Mouse (Mus musculus): ENCODE measurements around the gene Camk2d. TPM values are rescaled to one million over a fixed set of nuclear protein-coding genes. Genes with fewer than 3 reads are reported as not detected.

Camk2d gene
- polyA plus RNA-seq, 1 experiment from 2014 or later: 42.6 TPM

- no peak overlapping the region for H3K4me2 ChIP-seq (replicated peaks; ENCODE audit: low read depth)
- ATAC-seq: no peak
- 0 out of 2 replicates have a peak, but pooled peaks cover 2% of the 10 kb centered on the region for H3K9me3 ChIP-seq (ENCODE audit: control insufficient read depth)
- no peak overlapping the region for H3K4me3 ChIP-seq (ENCODE audit: low read depth, low read length)
- no peak overlapping the region for H3K9ac ChIP-seq (ENCODE audit: low read depth, low read length)
- TF ChIP-seq CTCF (IDR thresholded peaks at IDR 0.05; ENCODE audit: low read depth): no peak
- 63% methylated on average over 6 of the region's 6 CpGs for WGBS
- 0 out of 2 replicates have a peak, but pooled peaks cover 3% of the 10 kb centered on the region for H3K4me1 ChIP-seq (replicated peaks; ENCODE audit: control insufficient read depth, insufficient read depth, low read length)
- peaks cover 4% of the 10 kb centered on the region; the same call in 1 of the 2 replicates for H3K36me3 ChIP-seq (ENCODE audit: control insufficient read depth, insufficient read depth)
- H3K27me3 ChIP-seq (replicated peaks; ENCODE audit: control insufficient read depth, insufficient read depth, low read length): no peaks in the 10 kb centered on the region
- H3K27ac ChIP-seq (ENCODE audit: low read depth, low read length): no peak overlapping the region
These were observed 19.2 kb downstream of the Camk2d start for GRCm38 (mm10) chr3:126615306-126615705.

- H3K4me2 ChIP-seq (replicated peaks; ENCODE audit: low read depth): no peak overlapping the region
- 92% methylated on average over 6 of the region's 6 CpGs for WGBS
- no peak overlapping the region for H3K4me3 ChIP-seq (ENCODE audit: low read depth, low read length)
- H3K9ac ChIP-seq (ENCODE audit: low read depth, low read length): no peak overlapping the region
- no peaks in the 10 kb centered on the region for H3K4me1 ChIP-seq (replicated peaks; ENCODE audit: control insufficient read depth, insufficient read depth, low read length)
- ATAC-seq: no peak
- H3K27ac ChIP-seq (ENCODE audit: low read depth, low read length): no peak overlapping the region
- TF ChIP-seq CTCF (IDR thresholded peaks at IDR 0.05; ENCODE audit: low read depth): no peak
- H3K9me3 ChIP-seq (ENCODE audit: control insufficient read depth): 0 out of 2 replicates have a peak, but pooled peaks cover 2% of the 10 kb centered on the region
- H3K36me3 ChIP-seq (ENCODE audit: control insufficient read depth, insufficient read depth): peaks cover 4% of the 10 kb centered on the region; the same call in 1 of the 2 replicates
- no peaks in the 10 kb centered on the region for H3K27me3 ChIP-seq (replicated peaks; ENCODE audit: control insufficient read depth, insufficient read depth, low read length)
These were observed 24.1 kb downstream of the Camk2d start for GRCm38 (mm10) chr3:126620152-126620551.

- no peak overlapping the region for H3K4me2 ChIP-seq (replicated peaks; ENCODE audit: low read depth)
- no peak overlapping the region for H3K4me3 ChIP-seq (ENCODE audit: low read depth, low read length)
- no peak for ATAC-seq
- 88% methylated on average over 2 of the region's 2 CpGs for WGBS
- no peaks in the 10 kb centered on the region for H3K36me3 ChIP-seq (ENCODE audit: control insufficient read depth, insufficient read depth)
- no peak overlapping the region for H3K27ac ChIP-seq (ENCODE audit: low read depth, low read length)
- H3K4me1 ChIP-seq (replicated peaks; ENCODE audit: control insufficient read depth, insufficient read depth, low read length): no peaks in the 10 kb centered on the region
- H3K9me3 ChIP-seq (ENCODE audit: control insufficient read depth): no peaks in the 10 kb centered on the region
- H3K27me3 ChIP-seq (replicated peaks; ENCODE audit: control insufficient read depth, insufficient read depth, low read length): no peaks in the 10 kb centered on the region
- no peak overlapping the region for H3K9ac ChIP-seq (ENCODE audit: low read depth, low read length)
- TF ChIP-seq CTCF (IDR thresholded peaks at IDR 0.05; ENCODE audit: low read depth): no peak
These were observed 26.4 kb downstream of the Camk2d start for GRCm38 (mm10) chr3:126622509-126622908.

- no peak for ATAC-seq
- WGBS: 86% methylated on average over 11 of the region's 11 CpGs
These were observed 29.1 kb downstream of the Camk2d start for GRCm38 (mm10) chr3:126624994-126625763.

GRCm38 (mm10) chr3:126625764-126626040 lies 29.6 kb downstream of the Camk2d start:
- no peak for ATAC-seq
- Histone ChIP-seq H3K4me1 (replicated peaks; ENCODE audit: control insufficient read depth, insufficient read depth, low read length) (no peaks in the 10 kb centered on the region), H3K4me2 (replicated peaks; ENCODE audit: low read depth) (no peak overlapping the region), H3K4me3 (ENCODE audit: low read depth, low read length) (no peak overlapping the region), H3K27me3 (replicated peaks; ENCODE audit: control insufficient read depth, insufficient read depth, low read length) (no peaks in the 10 kb centered on the region), H3K36me3 (ENCODE audit: control insufficient read depth, insufficient read depth) (no peaks in the 10 kb centered on the region), H3K9me3 (ENCODE audit: control insufficient read depth) (no peaks in the 10 kb centered on the region), H3K27ac (ENCODE audit: low read depth, low read length) (no peak overlapping the region), H3K9ac (ENCODE audit: low read depth, low read length) (no peak overlapping the region)
- 86% methylated on average over 8 of the region's 8 CpGs for WGBS
- TF ChIP-seq CTCF (IDR thresholded peaks at IDR 0.05; ENCODE audit: low read depth): no peak

More at GRCm38 (mm10) chr3:126624994-126625763, 29.1 kb downstream of the Camk2d start:
- H3K9me3 ChIP-seq (ENCODE audit: control insufficient read depth): no peaks in the 10 kb centered on the region
- no peak overlapping the region for H3K9ac ChIP-seq (ENCODE audit: low read depth, low read length)
- no peak overlapping the region for H3K27ac ChIP-seq (ENCODE audit: low read depth, low read length)
- H3K4me3 ChIP-seq (ENCODE audit: low read depth, low read length): no peak overlapping the region
- H3K27me3 ChIP-seq (replicated peaks; ENCODE audit: control insufficient read depth, insufficient read depth, low read length): no peaks in the 10 kb centered on the region
- TF ChIP-seq CTCF (IDR thresholded peaks at IDR 0.05; ENCODE audit: low read depth): no peak
- no peak overlapping the region for H3K4me2 ChIP-seq (replicated peaks; ENCODE audit: low read depth)
- H3K4me1 ChIP-seq (replicated peaks; ENCODE audit: control insufficient read depth, insufficient read depth, low read length): no peaks in the 10 kb centered on the region
- H3K36me3 ChIP-seq (ENCODE audit: control insufficient read depth, insufficient read depth): no peaks in the 10 kb centered on the region

- WGBS: 83% methylated on average over 4 of the region's 4 CpGs
- H3K27ac ChIP-seq (ENCODE audit: low read depth, low read length): no peak overlapping the region
These were observed 31.9 kb downstream of the Camk2d start for GRCm38 (mm10) chr3:126627968-126628367.

More at GRCm38 (mm10) chr3:126627968-126628367, 31.9 kb downstream of the Camk2d start:
- Histone ChIP-seq H3K27me3 (replicated peaks; ENCODE audit: control insufficient read depth, insufficient read depth, low read length) (no peaks in the 10 kb centered on the region), H3K9ac (ENCODE audit: low read depth, low read length) (no peak overlapping the region), H3K4me1 (replicated peaks; ENCODE audit: control insufficient read depth, insufficient read depth, low read length) (no peaks in the 10 kb centered on the region), H3K36me3 (ENCODE audit: control insufficient read depth, insufficient read depth) (no peaks in the 10 kb centered on the region), H3K4me2 (replicated peaks; ENCODE audit: low read depth) (no peak overlapping the region), H3K4me3 (ENCODE audit: low read depth, low read length) (no peak overlapping the region), H3K9me3 (ENCODE audit: control insufficient read depth) (no peaks in the 10 kb centered on the region)
- no peak for TF ChIP-seq CTCF (IDR thresholded peaks at IDR 0.05; ENCODE audit: low read depth)
- ATAC-seq: no peak

Data from intestine, postnatal 0 days (tissue).